Mouse (Mus musculus): ENCODE results near the gene Slit3. TPM values are rescaled to one million over a fixed set of nuclear protein-coding genes. Genes with fewer than 3 reads are reported as not detected.

Gene Slit3
- polyA plus RNA-seq, 1 experiment = 211 TPM

GRCm38 (mm10) chr11:35387826-35388225 is 266.8 kb downstream of the Slit3 start:
- Histone ChIP-seq H3K27ac (ENCODE audit: insufficient read depth, low read length) (no peak overlapping the region), H3K4me1 (ENCODE audit: control insufficient read depth, insufficient read depth, low read length) (no peaks in the 10 kb centered on the region), H3K4me3 (ENCODE audit: insufficient read depth, low read length) (no peak overlapping the region)
- no peak for TF ChIP-seq CTCF (IDR thresholded peaks at IDR 0.05; ENCODE audit: borderline replicate concordance, insufficient read depth, low read length)
- no peak for TF ChIP-seq POLR2A (IDR thresholded peaks at IDR 0.05; ENCODE audit: low read depth, low read length)

- Histone ChIP-seq H3K27ac (ENCODE audit: insufficient read depth, low read length) (0 out of 2 replicates have a peak overlapping the region, but pooled peaks have one; percentile 1), H3K4me3 (ENCODE audit: insufficient read depth, low read length) (no peak overlapping the region), H3K4me1 (ENCODE audit: control insufficient read depth, insufficient read depth, low read length) (0 out of 2 replicates have a peak, but pooled peaks cover 1% of the 10 kb centered on the region)
- no peak for TF ChIP-seq CTCF (IDR thresholded peaks at IDR 0.05; ENCODE audit: borderline replicate concordance, insufficient read depth, low read length)
- TF ChIP-seq POLR2A (IDR thresholded peaks at IDR 0.05; ENCODE audit: low read depth, low read length) = no peak
Measured at GRCm38 (mm10) chr11:35388471-35388870, 267.4 kb downstream of the Slit3 start.

- TF ChIP-seq POLR2A (IDR thresholded peaks at IDR 0.05; ENCODE audit: low read depth, low read length) = no peak
- TF ChIP-seq CTCF (IDR thresholded peaks at IDR 0.05; ENCODE audit: borderline replicate concordance, insufficient read depth, low read length) = no peak
- H3K27ac ChIP-seq (ENCODE audit: insufficient read depth, low read length) = no peak overlapping the region
- H3K4me1 ChIP-seq (ENCODE audit: control insufficient read depth, insufficient read depth, low read length) = 0 out of 2 replicates have a peak, but pooled peaks cover 6% of the 10 kb centered on the region
- H3K4me3 ChIP-seq (ENCODE audit: insufficient read depth, low read length) = no peak overlapping the region
Measured at GRCm38 (mm10) chr11:35389341-35389740, 268.3 kb downstream of the Slit3 start.

- Histone ChIP-seq H3K4me3 (ENCODE audit: insufficient read depth, low read length) (no peak overlapping the region), H3K27ac (ENCODE audit: insufficient read depth, low read length) (no peak overlapping the region), H3K4me1 (ENCODE audit: control insufficient read depth, insufficient read depth, low read length) (0 out of 2 replicates have a peak, but pooled peaks cover 8% of the 10 kb centered on the region)
- TF ChIP-seq CTCF (IDR thresholded peaks at IDR 0.05; ENCODE audit: borderline replicate concordance, insufficient read depth, low read length) (no peak), POLR2A (IDR thresholded peaks at IDR 0.05; ENCODE audit: low read depth, low read length) (no peak)
Measured at GRCm38 (mm10) chr11:35389780-35390435, 268.9 kb downstream of the Slit3 start.

GRCm38 (mm10) chr11:35393815-35394214 is 272.8 kb downstream of the Slit3 start:
- H3K4me3 ChIP-seq (ENCODE audit: insufficient read depth, low read length) = no peak overlapping the region
- H3K4me1 ChIP-seq (ENCODE audit: control insufficient read depth, insufficient read depth, low read length) = 0 out of 2 replicates have a peak, but pooled peaks cover 8% of the 10 kb centered on the region
- TF ChIP-seq POLR2A (IDR thresholded peaks at IDR 0.05; ENCODE audit: low read depth, low read length) (no peak), CTCF (IDR thresholded peaks at IDR 0.05; ENCODE audit: borderline replicate concordance, insufficient read depth, low read length) (no peak)
- H3K27ac ChIP-seq (ENCODE audit: insufficient read depth, low read length) = peak overlapping the region; percentile 34

- TF ChIP-seq POLR2A (IDR thresholded peaks at IDR 0.05; ENCODE audit: low read depth, low read length) (no peak), CTCF (IDR thresholded peaks at IDR 0.05; ENCODE audit: borderline replicate concordance, insufficient read depth, low read length) (no peak)
- Histone ChIP-seq H3K4me1 (ENCODE audit: control insufficient read depth, insufficient read depth, low read length) (0 out of 2 replicates have a peak, but pooled peaks cover 8% of the 10 kb centered on the region), H3K27ac (ENCODE audit: insufficient read depth, low read length) (0 out of 2 replicates have a peak overlapping the region, but pooled peaks have one; percentile 32), H3K4me3 (ENCODE audit: insufficient read depth, low read length) (no peak overlapping the region)
Measured at GRCm38 (mm10) chr11:35395376-35395775, 274.4 kb downstream of the Slit3 start.

GRCm38 (mm10) chr11:35398353-35398752 is 277.3 kb downstream of the Slit3 start:
- TF ChIP-seq CTCF (IDR thresholded peaks at IDR 0.05; ENCODE audit: borderline replicate concordance, insufficient read depth, low read length) (no peak), POLR2A (IDR thresholded peaks at IDR 0.05; ENCODE audit: low read depth, low read length) (no peak)
- Histone ChIP-seq H3K27ac (ENCODE audit: insufficient read depth, low read length) (no peak overlapping the region), H3K4me3 (ENCODE audit: insufficient read depth, low read length) (no peak overlapping the region), H3K4me1 (ENCODE audit: control insufficient read depth, insufficient read depth, low read length) (0 out of 2 replicates have a peak, but pooled peaks cover 8% of the 10 kb centered on the region)

GRCm38 (mm10) chr11:35403516-35403915 is 282.5 kb downstream of the Slit3 start:
- peaks cover 5% of the 10 kb centered on the region; the same call in 1 of the 2 replicates for H3K4me1 ChIP-seq (ENCODE audit: control insufficient read depth, insufficient read depth, low read length)
- TF ChIP-seq POLR2A (IDR thresholded peaks at IDR 0.05; ENCODE audit: low read depth, low read length) (no peak), CTCF (IDR thresholded peaks at IDR 0.05; ENCODE audit: borderline replicate concordance, insufficient read depth, low read length) (no peak)
- no peak overlapping the region for H3K27ac ChIP-seq (ENCODE audit: insufficient read depth, low read length)
- H3K4me3 ChIP-seq (ENCODE audit: insufficient read depth, low read length) = no peak overlapping the region

- H3K4me1 ChIP-seq (ENCODE audit: control insufficient read depth, insufficient read depth, low read length) = peaks cover 5% of the 10 kb centered on the region; the same call in 1 of the 2 replicates
- no peak overlapping the region for H3K27ac ChIP-seq (ENCODE audit: insufficient read depth, low read length)
- TF ChIP-seq POLR2A (IDR thresholded peaks at IDR 0.05; ENCODE audit: low read depth, low read length) (no peak), CTCF (IDR thresholded peaks at IDR 0.05; ENCODE audit: borderline replicate concordance, insufficient read depth, low read length) (no peak)
- no peak overlapping the region for H3K4me3 ChIP-seq (ENCODE audit: insufficient read depth, low read length)
Measured at GRCm38 (mm10) chr11:35406045-35406444, 285.0 kb downstream of the Slit3 start.

GRCm38 (mm10) chr11:35406522-35406921 is 285.5 kb downstream of the Slit3 start:
- no peak for TF ChIP-seq POLR2A (IDR thresholded peaks at IDR 0.05; ENCODE audit: low read depth, low read length)
- no peak for TF ChIP-seq CTCF (IDR thresholded peaks at IDR 0.05; ENCODE audit: borderline replicate concordance, insufficient read depth, low read length)
- Histone ChIP-seq H3K4me1 (ENCODE audit: control insufficient read depth, insufficient read depth, low read length) (peaks cover 5% of the 10 kb centered on the region; the same call in 1 of the 2 replicates), H3K4me3 (ENCODE audit: insufficient read depth, low read length) (no peak overlapping the region), H3K27ac (ENCODE audit: insufficient read depth, low read length) (no peak overlapping the region)
